Mouse (Mus musculus) embryonic facial prominence, embryonic 15.5 days (tissue): ENCODE data around the gene Prss27. TPM values are rescaled to one million over a fixed set of nuclear protein-coding genes. Genes with fewer than 3 reads are reported as not detected.

ENCODE experiments used
- ATAC-seq: fragments of 200-750 bp; cut with Nextera tagmentation; 2 replicates; pipeline ENCODE4 v1.8.0; 2017; ENCODE audit warnings: low read depth, moderate TSS enrichment; ENCODE audit not compliant: insufficient number of reproducible peaks, low FRiP score, low TSS enrichment
- H3K27ac ChIP-seq: fragments of 300-500 bp; sonication (generic); replicated peaks from 2 replicates; pipeline ENCODE4 v1.5.1; 2015; ENCODE audit warnings: mild to moderate bottlenecking, inconsistent platforms
- H3K27me3 ChIP-seq: fragments of 300-500 bp; sonication (generic); 2 replicates; pipeline ENCODE4 v1.6.1; 2015; ENCODE audit warnings: inconsistent platforms
- H3K36me3 ChIP-seq: fragments of 300-500 bp; sonication (generic); 2 replicates; pipeline ENCODE4 v1.6.1; 2015; ENCODE audit warnings: mild to moderate bottlenecking, inconsistent platforms
- H3K4me1 ChIP-seq: fragments of 300-500 bp; sonication (generic); 2 replicates; pipeline ENCODE4 v1.6.1; 2015; ENCODE audit warnings: inconsistent platforms
- H3K4me2 ChIP-seq: fragments of 300-500 bp; sonication (generic); replicated peaks from 2 replicates; pipeline ENCODE4 v1.6.1; 2015; ENCODE audit warnings: mild to moderate bottlenecking, inconsistent platforms
- H3K4me3 ChIP-seq: fragments of 300-500 bp; sonication (generic); replicated peaks from 2 replicates; pipeline ENCODE4 v1.5.1; 2015; ENCODE audit warnings: mild to moderate bottlenecking, inconsistent platforms
- H3K9ac ChIP-seq: fragments of 300-500 bp; sonication (generic); 2 replicates; pipeline ENCODE4 v1.6.1; 2015; ENCODE audit warnings: inconsistent platforms
- H3K9me3 ChIP-seq: fragments of 300-500 bp; sonication (generic); replicated peaks from 2 replicates; pipeline ENCODE4 v1.6.1; 2016; ENCODE audit warnings: inconsistent platforms
- WGBS: fragments of 180-500 bp; shearing (Covaris S2); methylation state at CpG from one replicate; pipeline ENCODE4 v1.1.7; 2015; 5-methylcytosine and 5-hydroxymethylcytosine counted together
- polyA plus RNA-seq: library from polyadenylated mRNA; unstranded; fragments of >200 nt; fragmentation: Nextera tagmentation; extraction: Ambion mirVana; gene quantifications from 2 replicates; pipeline ENCODE4 v1.2.1, GENCODE M21; 2015

The Prss27 gene
- polyA plus RNA-seq, 1 experiment from 2014 or later = 4.6 TPM

DNA sequence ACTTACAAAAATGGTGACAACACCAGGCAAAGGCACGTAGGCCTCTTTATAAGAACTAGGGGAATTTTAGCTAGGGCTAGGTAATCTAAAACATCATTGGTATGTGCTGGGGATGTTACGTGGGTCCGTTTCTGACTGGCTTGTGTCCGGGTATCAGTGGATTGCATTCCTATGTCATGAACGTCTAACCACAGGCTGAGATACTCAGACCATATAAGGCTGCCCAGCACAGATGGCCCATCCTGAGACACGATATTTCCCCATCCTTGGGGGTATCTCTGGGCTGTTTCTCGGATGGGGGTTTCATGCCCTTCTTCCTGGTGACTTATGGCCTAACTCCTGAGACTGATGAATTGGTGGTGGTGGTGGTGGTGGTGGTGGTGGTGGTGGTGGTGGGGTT lies 2.9 kb upstream of the Prss27 start:
- Histone ChIP-seq H3K36me3 (no peaks in the 10 kb centered on the region), H3K27ac (no peak overlapping the region), H3K4me2 (no peak overlapping the region), H3K4me3 (no peak overlapping the region), H3K27me3 (no peaks in the 10 kb centered on the region), H3K9me3 (no peaks in the 10 kb centered on the region), H3K9ac (no peak overlapping the region), H3K4me1 (no peaks in the 10 kb centered on the region)
- WGBS = 66% methylated on average over 7 of the region's 7 CpGs
- no peak for ATAC-seq

DNA sequence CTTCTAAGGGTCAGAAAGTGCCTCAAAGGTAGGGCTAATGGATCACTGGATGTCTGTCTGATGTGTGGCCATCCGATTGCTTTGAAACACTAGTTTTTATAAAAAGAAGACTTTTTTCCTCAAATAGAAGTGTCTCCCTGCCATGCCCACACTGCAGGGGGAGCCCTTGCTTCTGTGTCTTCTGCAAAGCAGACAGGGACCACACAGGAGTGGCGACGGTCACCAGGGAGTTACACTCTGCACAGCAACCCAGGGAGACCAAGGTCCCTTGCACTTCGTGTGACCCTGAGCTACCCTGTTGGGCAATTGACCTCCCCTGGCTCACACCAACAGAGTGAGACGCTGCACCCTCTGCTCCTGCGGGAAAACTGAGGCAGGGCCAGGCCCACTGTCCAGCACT lies 990 bp upstream of the Prss27 start:
- Histone ChIP-seq H3K9me3 (no peaks in the 10 kb centered on the region), H3K4me1 (no peaks in the 10 kb centered on the region), H3K27ac (no peak overlapping the region), H3K4me3 (no peak overlapping the region), H3K9ac (no peak overlapping the region), H3K4me2 (no peak overlapping the region), H3K36me3 (no peaks in the 10 kb centered on the region), H3K27me3 (no peaks in the 10 kb centered on the region)
- 72% methylated on average over 6 of the region's 6 CpGs for WGBS
- no peak for ATAC-seq

DNA sequence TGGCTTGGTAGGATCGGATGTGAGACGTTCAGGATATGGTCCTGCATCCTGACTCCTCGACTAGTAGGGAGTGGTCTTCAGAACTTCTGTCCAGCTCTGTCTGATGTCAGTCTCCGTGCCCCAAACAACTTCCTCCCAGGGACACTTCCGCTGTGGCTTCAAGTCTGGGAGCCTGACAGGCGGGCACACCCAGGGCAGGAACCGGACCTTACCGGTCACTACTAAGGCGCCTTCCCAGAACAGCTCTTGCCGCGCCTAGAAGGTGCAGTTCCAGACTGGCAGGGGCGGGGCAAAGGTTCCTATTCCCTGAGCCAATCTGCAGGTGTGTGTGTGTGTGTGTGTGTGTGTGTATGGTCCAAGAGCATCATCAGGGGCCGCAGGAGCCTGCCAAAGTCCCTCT lies 584 bp upstream of the Prss27 start:
- Histone ChIP-seq H3K9me3 (no peaks in the 10 kb centered on the region), H3K36me3 (no peaks in the 10 kb centered on the region), H3K4me1 (no peaks in the 10 kb centered on the region), H3K4me2 (no peak overlapping the region), H3K27ac (no peak overlapping the region), H3K4me3 (no peak overlapping the region), H3K27me3 (no peaks in the 10 kb centered on the region), H3K9ac (no peak overlapping the region)
- no peak for ATAC-seq
- WGBS = 80% methylated on average over 13 of the region's 13 CpGs

DNA sequence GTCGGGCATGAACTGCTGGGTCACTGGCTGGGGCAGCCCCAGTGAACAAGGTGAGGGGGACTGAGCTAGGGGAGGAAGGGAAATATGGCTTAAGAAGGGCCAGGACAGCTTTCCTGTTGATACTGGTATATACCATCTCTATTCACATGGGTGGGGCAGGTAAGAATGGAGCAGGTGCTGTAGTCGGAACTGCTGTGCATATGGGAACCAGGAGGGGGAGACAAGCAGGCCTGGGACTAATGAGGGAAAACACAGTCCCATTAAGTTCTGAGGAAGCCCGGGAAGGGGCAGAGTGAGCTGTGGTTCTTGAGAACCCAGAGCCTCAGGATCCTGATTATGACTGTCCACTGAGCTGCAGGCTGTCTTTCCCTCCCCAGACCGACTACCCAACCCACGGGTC lies 6.5 kb downstream of the Prss27 start:
- Histone ChIP-seq H3K9me3 (no peaks in the 10 kb centered on the region), H3K9ac (no peak overlapping the region), H3K27ac (no peak overlapping the region), H3K4me2 (no peak overlapping the region), H3K4me3 (no peak overlapping the region), H3K4me1 (no peaks in the 10 kb centered on the region), H3K36me3 (peaks cover 26% of the 10 kb centered on the region), H3K27me3 (no peaks in the 10 kb centered on the region)
- ATAC-seq = no peak
- WGBS = 47% methylated on average over 5 of the region's 5 CpGs

DNA sequence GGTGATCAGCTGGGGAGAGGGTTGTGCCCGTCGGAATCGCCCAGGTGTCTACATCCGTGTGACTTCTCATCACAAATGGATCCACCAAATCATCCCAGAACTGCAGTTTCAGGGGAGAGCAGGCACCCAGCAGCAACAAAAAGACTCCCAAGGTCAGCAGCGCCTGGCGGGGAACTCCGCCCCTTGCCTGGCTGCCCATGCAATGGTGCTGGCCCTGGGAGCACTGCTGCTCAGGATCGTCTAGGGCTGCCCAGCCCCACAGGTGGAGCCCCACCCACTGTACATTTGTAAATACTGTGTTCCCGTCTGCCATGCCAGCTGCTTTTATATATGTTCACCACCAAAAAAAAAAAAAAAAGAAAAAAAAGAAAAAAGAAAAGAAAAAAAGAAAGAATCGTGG lies 7.7 kb downstream of the Prss27 start:
- Histone ChIP-seq H3K27me3 (no peaks in the 10 kb centered on the region), H3K4me3 (no peak overlapping the region), H3K4me1 (no peaks in the 10 kb centered on the region), H3K9ac (no peak overlapping the region), H3K9me3 (no peaks in the 10 kb centered on the region), H3K4me2 (no peak overlapping the region), H3K36me3 (peaks cover 32% of the 10 kb centered on the region), H3K27ac (no peak overlapping the region)
- no peak for ATAC-seq
- WGBS = 76% methylated on average over 10 of the region's 10 CpGs

DNA sequence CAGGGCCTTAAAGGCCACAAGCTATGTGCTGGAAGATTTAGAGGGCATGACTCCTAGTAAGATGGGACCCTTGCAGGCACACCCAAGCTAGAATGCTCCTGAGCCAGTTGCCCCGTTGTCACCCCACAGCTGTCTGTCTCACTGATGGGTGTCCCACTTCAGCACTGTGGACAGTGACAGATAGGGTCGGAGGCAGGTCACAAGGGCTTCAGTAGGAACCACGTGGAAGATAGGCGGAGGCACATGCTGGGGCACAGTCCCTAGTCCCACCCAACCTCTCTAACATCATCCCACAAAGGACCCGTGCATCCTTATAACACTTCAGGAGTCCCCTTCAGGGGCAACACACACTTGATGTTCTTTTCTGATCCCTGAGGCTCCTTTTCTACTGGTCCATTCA lies 8.1 kb downstream of the Prss27 start:
- no peaks in the 10 kb centered on the region for H3K27me3 ChIP-seq
- H3K27ac ChIP-seq = no peak overlapping the region
- no peak overlapping the region for H3K9ac ChIP-seq
- no peaks in the 10 kb centered on the region for H3K4me1 ChIP-seq
- H3K9me3 ChIP-seq = no peaks in the 10 kb centered on the region
- H3K4me3 ChIP-seq = no peak overlapping the region
- H3K36me3 ChIP-seq = peaks cover 36% of the 10 kb centered on the region
- H3K4me2 ChIP-seq = no peak overlapping the region
- ATAC-seq = no peak
- WGBS = 50% methylated on average over 5 of the region's 5 CpGs

DNA sequence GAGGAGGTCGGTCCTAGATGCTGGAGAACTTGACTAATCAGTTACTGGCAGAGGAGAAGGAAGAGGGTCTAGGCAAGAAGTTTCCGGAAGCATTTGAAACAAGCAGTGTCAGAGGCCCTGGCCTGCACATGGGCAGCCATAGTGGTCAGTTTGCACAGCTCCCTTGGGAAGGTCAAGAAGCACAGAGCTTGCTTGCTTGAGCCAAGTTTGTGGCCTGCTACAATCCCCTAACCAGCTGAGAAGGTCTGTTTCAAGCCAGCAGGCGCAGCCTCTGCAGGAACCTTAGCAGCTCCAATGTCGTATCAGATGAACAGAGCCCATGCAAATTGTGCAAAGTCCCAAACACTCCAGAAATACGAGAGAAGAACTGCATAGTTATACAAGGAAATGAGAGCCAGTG lies 10.1 kb downstream of the Prss27 start:
- Histone ChIP-seq H3K27me3 (no peaks in the 10 kb centered on the region), H3K9ac (no peak overlapping the region), H3K4me2 (no peak overlapping the region), H3K27ac (no peak overlapping the region), H3K36me3 (peaks cover 49% of the 10 kb centered on the region), H3K9me3 (no peaks in the 10 kb centered on the region), H3K4me3 (no peak overlapping the region), H3K4me1 (no peaks in the 10 kb centered on the region)
- WGBS = 83% methylated on average over 5 of the region's 5 CpGs
- ATAC-seq = no peak

DNA sequence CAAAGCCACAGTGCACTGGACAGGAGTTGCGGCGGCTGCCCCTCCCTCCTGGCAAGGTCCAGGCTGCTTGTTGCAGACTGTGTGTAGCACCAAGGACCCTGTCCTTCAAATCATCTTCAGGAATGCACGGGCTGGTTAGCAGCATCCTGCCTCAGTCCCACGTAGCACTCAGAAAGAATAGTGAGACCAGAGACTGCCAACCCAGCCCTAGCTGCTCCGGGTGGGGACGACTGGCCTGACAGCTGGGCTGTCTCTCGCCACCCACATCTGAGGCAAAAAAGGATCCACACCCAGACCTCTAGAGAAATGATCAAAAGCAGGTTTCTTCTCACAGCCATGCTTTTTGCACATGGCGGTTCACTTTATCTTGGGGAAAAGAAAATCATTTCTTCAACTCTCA lies 11.1 kb downstream of the Prss27 start:
- no peaks in the 10 kb centered on the region for H3K4me1 ChIP-seq
- whole genome bisulfite sequencing = 80% methylated on average over 8 of the region's 8 CpGs
- no peaks in the 10 kb centered on the region for H3K9me3 ChIP-seq
- H3K27ac ChIP-seq = no peak overlapping the region
- no peak overlapping the region for H3K9ac ChIP-seq
- H3K4me3 ChIP-seq = no peak overlapping the region
- ATAC-seq = no peak
- H3K27me3 ChIP-seq = no peaks in the 10 kb centered on the region
- no peak overlapping the region for H3K4me2 ChIP-seq
- H3K36me3 ChIP-seq = peaks cover 58% of the 10 kb centered on the region

DNA sequence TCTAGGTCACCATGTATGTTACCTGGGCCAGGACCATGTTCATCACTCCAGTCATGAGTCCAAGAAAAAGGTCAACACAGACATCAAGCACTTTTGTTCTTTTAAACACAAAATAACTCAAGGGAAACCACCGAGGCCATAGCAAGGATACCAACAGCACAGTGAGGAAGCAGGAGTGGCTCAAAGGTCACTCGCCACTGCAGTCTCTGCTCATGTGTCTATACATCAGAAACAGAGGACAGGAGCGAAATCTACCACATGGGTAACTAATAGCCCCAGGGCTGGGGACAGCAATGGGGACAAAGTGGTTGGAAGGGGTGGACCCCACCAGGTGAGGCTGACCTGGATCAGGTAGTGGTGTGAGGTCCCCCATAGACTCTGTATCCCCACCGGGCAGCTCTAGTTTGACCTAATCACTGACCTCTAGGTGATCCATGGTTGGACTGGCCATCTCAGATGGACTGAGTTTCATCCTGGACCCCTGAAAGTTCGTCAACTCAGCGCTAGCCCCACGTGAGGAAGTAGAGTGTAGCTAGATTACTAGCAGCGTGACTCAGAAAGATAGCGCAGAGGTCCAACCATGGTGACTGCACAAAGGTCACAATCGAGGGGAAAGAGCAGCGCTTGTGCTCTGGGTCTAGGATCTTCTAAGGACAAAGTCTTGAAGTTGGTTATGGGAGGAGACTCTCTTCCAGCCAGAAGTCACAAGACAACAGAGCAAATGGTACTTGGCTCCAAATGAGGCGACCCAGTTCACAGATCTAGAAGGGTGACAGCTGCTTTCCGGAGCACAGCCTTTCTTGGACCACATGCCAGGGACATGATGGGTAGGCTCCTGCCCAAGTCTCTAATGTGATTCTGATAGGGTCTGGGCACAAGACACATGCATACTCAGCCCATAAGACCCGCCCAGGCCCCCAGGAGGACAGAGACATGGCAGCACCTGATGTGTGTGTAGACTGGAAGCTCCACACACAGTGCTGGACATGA lies 19.0 kb downstream of the Prss27 start:
- 91% methylated on average over 14 of the region's 14 CpGs for WGBS

DNA sequence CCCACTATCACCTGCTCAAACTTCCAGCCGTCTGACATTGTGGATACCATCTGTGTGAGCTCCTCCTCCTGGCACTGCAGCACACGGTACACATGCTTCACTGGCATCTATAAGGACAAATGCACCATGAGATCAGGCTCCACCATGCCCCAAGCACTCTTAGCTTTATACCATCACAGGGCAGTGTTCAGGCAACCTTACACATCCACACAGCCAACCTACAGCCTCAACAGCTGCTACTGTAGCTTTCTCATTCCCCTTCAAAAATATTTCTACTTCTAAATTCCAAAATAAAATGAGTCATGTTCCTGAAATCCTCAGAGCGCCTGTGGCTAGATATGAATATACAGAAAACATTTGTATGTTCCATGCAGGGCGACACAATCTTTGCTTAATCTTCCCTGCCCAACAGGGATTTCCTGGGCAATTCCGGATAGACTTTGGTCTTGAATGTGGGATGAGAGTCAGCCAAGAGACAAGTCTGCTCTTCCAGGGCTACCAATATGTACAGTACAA lies 19.8 kb downstream of the Prss27 start:
- Histone ChIP-seq H3K9me3 (no peaks in the 10 kb centered on the region), H3K4me2 (no peak overlapping the region), H3K36me3 (peaks cover 77% of the 10 kb centered on the region), H3K4me3 (no peak overlapping the region), H3K27me3 (no peaks in the 10 kb centered on the region), H3K4me1 (no peaks in the 10 kb centered on the region), H3K9ac (no peak overlapping the region), H3K27ac (no peak overlapping the region)
- 81% methylated on average over 5 of the region's 5 CpGs for WGBS
- ATAC-seq = no peak

More for the DNA sequence above, 19.0 kb downstream of the Prss27 start:
- Histone ChIP-seq H3K9ac (no peak overlapping the region), H3K27ac (no peak overlapping the region), H3K4me1 (no peaks in the 10 kb centered on the region), H3K36me3 (peaks cover 81% of the 10 kb centered on the region), H3K9me3 (no peaks in the 10 kb centered on the region), H3K4me3 (no peak overlapping the region), H3K4me2 (no peak overlapping the region), H3K27me3 (no peaks in the 10 kb centered on the region)
- ATAC-seq = no peak

DNA sequence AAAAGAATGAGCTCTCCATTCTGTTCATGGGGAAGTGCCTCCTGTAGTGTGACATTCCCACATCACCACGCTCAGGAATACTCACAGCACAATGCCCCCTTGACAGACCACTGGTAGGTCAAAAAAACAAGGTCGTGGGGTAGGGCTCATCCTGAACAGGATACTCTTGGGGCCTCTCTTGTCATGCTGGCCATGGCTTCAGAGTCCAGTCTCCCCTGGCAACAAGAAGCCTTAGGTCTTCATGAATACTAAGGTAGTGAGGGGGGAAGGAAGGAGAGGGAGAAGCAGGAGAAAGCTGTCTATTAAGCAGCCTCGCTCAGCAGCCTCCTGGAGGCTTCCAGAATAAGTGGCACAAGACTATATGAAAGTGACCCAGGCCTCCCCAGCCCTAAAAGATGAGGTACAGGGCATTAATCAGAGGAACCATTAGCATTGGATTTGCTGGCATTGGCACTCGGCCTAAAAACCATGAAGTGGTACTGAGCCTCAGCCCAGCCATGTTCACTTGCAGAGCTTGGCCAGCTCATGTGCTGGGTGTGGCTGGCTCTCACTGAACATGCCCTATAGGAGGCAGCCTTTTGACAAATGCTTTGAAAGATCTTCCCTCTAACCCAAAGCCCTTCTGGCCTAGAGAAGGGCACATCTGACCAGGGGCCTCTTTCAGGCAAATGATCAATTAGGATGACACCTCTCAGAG lies 24.7 kb downstream of the Prss27 start:
- Histone ChIP-seq H3K9me3 (no peaks in the 10 kb centered on the region), H3K4me1 (no peaks in the 10 kb centered on the region), H3K4me2 (no peak overlapping the region), H3K27me3 (no peaks in the 10 kb centered on the region), H3K27ac (no peak overlapping the region), H3K9ac (no peak overlapping the region), H3K4me3 (no peak overlapping the region), H3K36me3 (peaks cover 44% of the 10 kb centered on the region)
- ATAC-seq = no peak
- 81% methylated on average over 4 of the region's 4 CpGs for WGBS
